Mouse (Mus musculus) kidney, postnatal 0 days (tissue): ENCODE data around the gene Aes. TPM values are rescaled to one million over a fixed set of nuclear protein-coding genes. Genes with fewer than 3 reads are reported as not detected.

Experiments used
- ATAC-seq: fragments of 200-750 bp; cut with Nextera tagmentation; replicated peaks from 2 replicates; pipeline ENCODE4 v1.8.0; 2017; ENCODE audit warnings: low read depth, moderate number of reproducible peaks, moderate TSS enrichment, moderate library complexity; ENCODE audit not compliant: low FRiP score
- DNase-seq: peaks from one replicate; pipeline ENCODE4 v3.0.0-alpha.2; 2016; ENCODE audit warnings: low spot score
- H3K27ac ChIP-seq: fragments of 300-500 bp; sonication (generic); 2 replicates; pipeline ENCODE4 v1.5.1; 2014; ENCODE audit warnings: mild to moderate bottlenecking
- H3K27me3 ChIP-seq: fragments of 300-500 bp; sonication (generic); 2 replicates; pipeline ENCODE4 v1.6.1; 2014; ENCODE audit warnings: low read length, mixed read lengths; ENCODE audit not compliant: insufficient read depth
- H3K36me3 ChIP-seq: fragments of 300-500 bp; sonication (generic); 2 replicates; pipeline ENCODE4 v1.6.1; 2014; ENCODE audit warnings: low read length, mixed read lengths; ENCODE audit not compliant: insufficient read depth
- H3K4me1 ChIP-seq: fragments of 300-500 bp; sonication (generic); replicated peaks from 2 replicates; pipeline ENCODE4 v1.6.1; 2014; ENCODE audit warnings: antibody characterized with exemption, low read length, mixed read lengths; ENCODE audit not compliant: insufficient read depth
- H3K4me2 ChIP-seq: fragments of 300-500 bp; sonication (generic); 2 replicates; pipeline ENCODE4 v1.6.1; 2014; ENCODE audit warnings: mild to moderate bottlenecking, low read length, moderate library complexity, mixed read lengths
- H3K4me3 ChIP-seq: fragments of 300-500 bp; sonication (generic); replicated peaks from 2 replicates; pipeline ENCODE4 v1.5.1; 2014; ENCODE audit warnings: low read depth, low read length
- H3K9ac ChIP-seq: fragments of 300-500 bp; sonication (generic); 2 replicates; pipeline ENCODE4 v1.6.1; 2014; ENCODE audit warnings: low read depth, low read length
- H3K9me3 ChIP-seq: fragments of 300-500 bp; sonication (generic); replicated peaks from 2 replicates; pipeline ENCODE4 v1.6.1; 2016; ENCODE audit warnings: low read length, inconsistent platforms, mixed read lengths
- CTCF ChIP-seq: IDR thresholded peaks from 2 replicates; pipeline ENCODE4 v1.5.1; 2016; ENCODE audit warnings: antibody characterized with exemption, low read depth, mild to moderate bottlenecking, moderate library complexity
- WGBS: fragments of 180-500 bp; shearing (Covaris S2); extraction: QIAGEN DNeasy Blood & Tissue Kit; methylation state at CpG from one replicate; pipeline ENCODE4 v1.1.7; 2014; 5-methylcytosine and 5-hydroxymethylcytosine counted together
- polyA plus RNA-seq: library from polyadenylated mRNA; unstranded; fragments of >200 nt; fragmentation: Nextera tagmentation; extraction: Ambion mirVana; gene quantifications from 2 replicates; pipeline ENCODE4 v1.2.1, GENCODE M21; 2015

Aes gene
- polyA plus RNA-seq, 1 experiment from 2014 or later: 582 TPM

DNA sequence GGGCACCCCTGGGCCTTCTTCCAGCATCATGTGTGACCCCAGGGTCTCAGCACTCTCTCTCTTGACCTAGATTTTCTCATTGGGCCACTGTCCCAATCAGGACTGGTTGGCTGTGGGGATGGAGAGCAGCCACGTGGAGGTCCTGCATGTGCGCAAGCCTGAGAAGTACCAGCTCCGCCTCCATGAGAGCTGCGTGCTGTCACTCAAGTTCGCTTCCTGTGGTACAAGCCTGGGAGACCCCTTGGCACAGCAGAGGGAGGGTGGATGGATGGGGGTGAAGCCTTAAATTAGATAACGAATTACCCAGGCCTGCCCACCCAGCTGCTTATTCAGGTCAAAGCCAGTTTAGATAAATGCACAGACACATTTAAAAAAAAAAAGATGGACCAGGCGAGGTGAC is 29.5 kb downstream of the Aes start:
- Histone ChIP-seq H3K36me3 (peaks cover 7% of the 10 kb centered on the region; the same call in 1 of the 2 replicates), H3K4me1 (no peaks in the 10 kb centered on the region), H3K27me3 (no peaks in the 10 kb centered on the region), H3K27ac (no peak overlapping the region), H3K9ac (no peak overlapping the region), H3K9me3 (no peaks in the 10 kb centered on the region), H3K4me3 (no peak overlapping the region), H3K4me2 (no peak overlapping the region)
- DNase-seq: no peak
- 78% methylated on average over 7 of the region's 7 CpGs for WGBS
- ATAC-seq: no peak
- TF ChIP-seq CTCF: no peak

DNA sequence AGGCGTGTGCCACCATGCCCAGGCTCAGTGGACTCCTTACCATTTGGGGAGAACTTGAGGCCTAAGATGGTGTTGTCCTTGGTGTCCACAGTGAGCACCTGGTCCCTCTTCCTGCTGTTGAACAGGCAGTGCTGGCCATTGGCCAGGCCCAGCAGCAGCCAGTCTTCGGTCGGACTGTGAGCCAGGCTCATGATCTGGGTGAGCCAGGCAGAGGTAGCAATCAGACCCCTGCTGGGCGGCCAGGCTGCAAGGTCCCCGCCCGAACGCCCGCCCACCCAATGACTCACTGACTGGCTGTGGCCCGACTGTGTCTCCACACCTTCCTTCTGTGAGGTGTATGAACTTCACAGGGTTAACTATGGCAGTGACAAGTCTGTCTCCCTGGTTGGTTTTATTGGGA is 32.6 kb downstream of the Aes start:
- DNase-seq (no peak), ATAC-seq (no peak)
- Histone ChIP-seq H3K27ac (no peak overlapping the region), H3K4me1 (peaks cover 19% of the 10 kb centered on the region; the same call in 1 of the 2 replicates), H3K27me3 (no peaks in the 10 kb centered on the region), H3K36me3 (peaks cover 7% of the 10 kb centered on the region; the same call in 1 of the 2 replicates), H3K9me3 (no peaks in the 10 kb centered on the region), H3K4me3 (no peak overlapping the region), H3K4me2 (no peak overlapping the region), H3K9ac (no peak overlapping the region)
- WGBS: 51% methylated on average over 9 of the region's 9 CpGs
- no peak for TF ChIP-seq CTCF

DNA sequence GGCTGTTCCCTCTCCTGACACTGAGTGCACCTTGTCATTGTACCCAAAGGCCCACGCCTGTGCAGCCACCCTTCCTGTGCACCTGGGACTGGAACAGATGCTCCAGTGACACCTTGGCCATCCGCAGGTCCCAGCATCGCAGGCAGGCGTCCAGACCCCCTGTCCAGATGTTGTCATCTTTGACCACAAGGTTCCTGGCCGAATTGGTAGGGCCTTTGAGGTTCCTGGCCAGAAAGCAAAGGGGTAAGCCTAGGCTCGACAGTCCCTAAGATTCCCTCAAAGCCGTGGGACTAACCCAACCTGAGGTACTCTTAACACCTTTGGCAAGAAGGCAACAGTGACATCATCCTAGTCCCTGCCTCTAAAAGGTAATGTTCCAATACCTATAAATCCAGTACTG is 33.3 kb downstream of the Aes start:
- Histone ChIP-seq H3K4me3 (no peak overlapping the region), H3K9me3 (no peaks in the 10 kb centered on the region), H3K27ac (no peak overlapping the region), H3K27me3 (no peaks in the 10 kb centered on the region), H3K9ac (no peak overlapping the region), H3K36me3 (peaks cover 3% of the 10 kb centered on the region; the same call in 1 of the 2 replicates), H3K4me2 (no peak overlapping the region), H3K4me1 (peaks cover 27% of the 10 kb centered on the region)
- DNase-seq (no peak), ATAC-seq (no peak)
- WGBS: 78% methylated on average over 7 of the region's 7 CpGs
- no peak for TF ChIP-seq CTCF

DNA sequence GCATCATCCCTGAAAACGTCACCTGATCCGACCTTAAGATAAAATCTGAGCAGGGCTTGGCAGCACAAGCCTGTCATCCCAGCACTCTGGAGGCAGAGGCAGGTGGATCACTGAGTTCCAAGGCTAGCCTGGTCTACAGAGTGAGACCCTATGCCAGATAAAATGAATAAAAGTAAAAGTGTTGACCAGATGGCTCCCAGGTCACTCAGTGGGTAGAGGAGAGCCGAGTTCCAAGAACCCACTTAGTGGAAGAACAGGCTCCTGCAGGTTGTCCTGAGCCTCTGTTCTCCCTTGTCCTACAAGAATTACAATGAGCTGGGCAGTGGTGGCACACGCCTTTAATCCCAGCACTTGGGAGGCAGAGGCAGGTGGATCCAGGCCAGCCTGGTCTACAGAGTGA is 33.9 kb downstream of the Aes start:
- Histone ChIP-seq H3K36me3 (no peaks in the 10 kb centered on the region), H3K4me1 (peaks cover 33% of the 10 kb centered on the region), H3K4me2 (no peak overlapping the region), H3K27me3 (no peaks in the 10 kb centered on the region), H3K9me3 (no peaks in the 10 kb centered on the region), H3K27ac (no peak overlapping the region), H3K4me3 (no peak overlapping the region), H3K9ac (no peak overlapping the region)
- no peak for TF ChIP-seq CTCF
- DNase-seq: no peak
- 78% methylated on average over 4 of the region's 4 CpGs for WGBS
- ATAC-seq: no peak

DNA sequence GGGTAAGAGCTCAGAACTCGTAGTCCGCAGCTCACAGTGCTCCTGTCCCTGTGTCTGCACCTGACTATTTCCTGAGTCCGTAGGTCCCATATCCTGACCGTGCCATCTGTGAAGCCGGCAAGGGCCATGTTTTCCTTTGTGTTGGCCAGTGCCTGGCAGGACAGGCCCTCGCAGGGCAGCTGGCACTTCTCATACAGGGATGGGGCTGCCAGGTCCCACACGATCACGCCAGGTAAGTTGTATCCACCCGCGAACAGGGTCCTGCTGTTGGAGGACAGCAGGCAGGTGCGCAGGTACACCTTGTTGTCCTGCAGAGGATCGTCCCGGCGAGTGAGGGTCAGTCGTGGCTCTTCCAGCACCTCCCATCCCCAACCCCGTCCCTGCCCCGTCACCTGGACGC is 34.6 kb downstream of the Aes start:
- no peak for TF ChIP-seq CTCF
- Histone ChIP-seq H3K9me3 (no peaks in the 10 kb centered on the region), H3K4me1 (peaks cover 33% of the 10 kb centered on the region), H3K36me3 (no peaks in the 10 kb centered on the region), H3K4me2 (no peak overlapping the region), H3K4me3 (no peak overlapping the region), H3K27me3 (no peaks in the 10 kb centered on the region), H3K9ac (no peak overlapping the region), H3K27ac (no peak overlapping the region)
- no peak for DNase-seq
- 70% methylated on average over 18 of the region's 18 CpGs for WGBS
- ATAC-seq: no peak

DNA sequence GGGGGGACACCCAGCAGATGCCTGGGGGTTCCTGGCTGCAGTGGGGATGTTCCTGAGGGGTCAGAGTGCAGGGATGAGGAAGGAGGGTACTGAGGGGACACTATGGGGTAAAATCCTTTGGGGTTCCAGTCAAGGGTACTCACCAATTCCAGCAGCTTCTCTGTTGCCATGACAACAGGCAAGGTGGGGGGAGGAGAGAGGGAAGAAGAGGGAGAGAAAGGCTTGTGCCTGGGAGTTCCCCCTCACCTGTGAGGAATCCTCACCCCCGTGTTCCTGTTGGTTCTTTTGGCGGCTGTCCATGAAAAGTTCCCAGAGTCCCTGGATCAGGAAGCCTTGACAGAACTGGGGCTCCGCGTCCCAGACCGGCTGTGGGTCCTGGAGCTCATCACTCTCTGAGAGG is 36.3 kb downstream of the Aes start:
- no peak overlapping the region for H3K27ac ChIP-seq
- no peak for TF ChIP-seq CTCF
- peaks cover 35% of the 10 kb centered on the region for H3K4me1 ChIP-seq
- 46% methylated on average over 5 of the region's 5 CpGs for WGBS
- no peaks in the 10 kb centered on the region for H3K9me3 ChIP-seq
- no peak overlapping the region for H3K4me3 ChIP-seq
- DNase-seq (no peak), ATAC-seq (no peak)
- H3K4me2 ChIP-seq: no peak overlapping the region
- H3K9ac ChIP-seq: no peak overlapping the region
- H3K27me3 ChIP-seq: no peaks in the 10 kb centered on the region
- H3K36me3 ChIP-seq: no peaks in the 10 kb centered on the region

DNA sequence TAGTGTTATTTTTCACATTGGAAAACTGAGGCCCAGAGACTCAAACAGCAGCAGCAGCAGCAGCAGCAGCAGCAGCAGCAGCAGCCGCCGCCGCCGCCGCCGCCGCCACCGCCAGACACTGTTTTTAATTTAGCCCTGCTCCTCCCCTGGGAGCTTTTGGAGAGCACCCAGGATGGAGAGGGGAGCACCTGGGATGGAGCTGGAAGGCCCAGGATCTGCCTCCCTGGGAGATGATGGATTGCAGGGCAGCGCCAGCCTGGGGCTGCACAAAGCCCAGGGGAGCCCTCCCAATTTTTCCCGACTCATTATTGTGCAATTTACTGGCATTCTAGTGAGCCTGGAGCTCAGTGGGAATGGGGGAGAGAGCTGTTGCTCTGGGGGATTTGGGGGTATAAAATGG is 37.3 kb downstream of the Aes start:
- WGBS: 1% methylated on average over 10 of the region's 10 CpGs
- H3K4me1 ChIP-seq: peaks cover 43% of the 10 kb centered on the region
- 0 out of 2 replicates have a peak overlapping the region, but pooled peaks have one; percentile 40 for H3K9ac ChIP-seq
- ATAC-seq: 0 out of 2 replicates have a peak, but pooled peaks have one; percentile 0
- H3K27me3 ChIP-seq: no peaks in the 10 kb centered on the region
- peak; percentile 44 for DNase-seq
- H3K9me3 ChIP-seq: no peaks in the 10 kb centered on the region
- no peaks in the 10 kb centered on the region for H3K36me3 ChIP-seq
- no peak for TF ChIP-seq CTCF
- H3K4me2 ChIP-seq: peak overlapping the region; percentile 39
- H3K27ac ChIP-seq: peak overlapping the region; percentile 66; the same call in 1 of the 2 replicates
- H3K4me3 ChIP-seq: peak overlapping the region; percentile 1; the same call in 1 of the 2 replicates
